Mouse (Mus musculus) hindbrain, postnatal 0 days (tissue): ENCODE measurements around the gene Dnajb12. TPM values are rescaled to one million over a fixed set of nuclear protein-coding genes. Genes with fewer than 3 reads are reported as not detected.
"Not testable (repeated sequence)": the region's sequence is repeated elsewhere in the genome, so short reads cannot be mapped to it uniquely, and the experiment has no call there.

ENCODE experiments used
- ATAC-seq: fragments of 200-750 bp; cut with Nextera tagmentation; 2 replicates; pipeline ENCODE4 v1.8.0; 2017; ENCODE audit warnings: mild to moderate bottlenecking, moderate TSS enrichment, moderate library complexity
- DNase-seq: peaks from one replicate; pipeline ENCODE4 v3.0.0-alpha.2; 2015; ENCODE audit warnings: low spot score
- H3K27ac ChIP-seq: fragments of 300-500 bp; sonication (generic); 2 replicates; pipeline ENCODE4 v1.5.1; 2014; ENCODE audit warnings: mild to moderate bottlenecking
- H3K27me3 ChIP-seq: fragments of 300-500 bp; sonication (generic); 2 replicates; pipeline ENCODE4 v1.6.1; 2014; ENCODE audit warnings: low read length, mixed read lengths; ENCODE audit not compliant: insufficient read depth
- H3K36me3 ChIP-seq: fragments of 300-500 bp; sonication (generic); 2 replicates; pipeline ENCODE4 v1.6.1; 2014; ENCODE audit warnings: low read length, mixed read lengths; ENCODE audit not compliant: insufficient read depth
- H3K4me1 ChIP-seq: fragments of 300-500 bp; sonication (generic); 2 replicates; pipeline ENCODE4 v1.6.1; 2014; ENCODE audit warnings: antibody characterized with exemption, low read length, mixed read lengths; ENCODE audit not compliant: insufficient read depth
- H3K4me2 ChIP-seq: fragments of 300-500 bp; sonication (generic); 2 replicates; pipeline ENCODE4 v1.6.1; 2014; ENCODE audit warnings: low read depth, mild to moderate bottlenecking, low read length, moderate library complexity, mixed read lengths
- H3K4me3 ChIP-seq: fragments of 300-500 bp; sonication (generic); 2 replicates; pipeline ENCODE4 v1.5.1; 2014; ENCODE audit warnings: low read length
- H3K9ac ChIP-seq: fragments of 300-500 bp; sonication (generic); replicated peaks from 2 replicates; pipeline ENCODE4 v1.6.1; 2014; ENCODE audit warnings: mild to moderate bottlenecking, low read length, moderate library complexity, mixed read lengths
- H3K9me3 ChIP-seq: fragments of 300-500 bp; sonication (generic); 2 replicates; pipeline ENCODE4 v1.6.1; 2016; ENCODE audit warnings: low read length, mixed read lengths
- CTCF ChIP-seq: IDR thresholded peaks from 2 replicates; pipeline ENCODE4 v1.5.1; 2016; ENCODE audit warnings: antibody characterized with exemption, control low read depth, low read depth
- WGBS: fragments of 180-500 bp; shearing (Covaris S2); extraction: QIAGEN DNeasy Blood & Tissue Kit; methylation state at CpG from one replicate; pipeline ENCODE4 v1.1.7; 2014; 5-methylcytosine and 5-hydroxymethylcytosine counted together
- polyA plus RNA-seq: library from polyadenylated mRNA; unstranded; fragments of >200 nt; fragmentation: Nextera tagmentation; extraction: Ambion mirVana; gene quantifications from 2 replicates; pipeline ENCODE4 v1.2.1, GENCODE M21; 2015
- total RNA-seq: library from RNA; depleted of rRNA; stranded (reverse); fragments of >200 nt; gene quantifications from 2 replicates; pipeline ENCODE4 v1.2.3, GENCODE M21; 2014

Dnajb12 gene
- total and polyA plus RNA-seq, 2 experiments from 2014 or later: 26.4 to 56.8 TPM

GRCm38 (mm10) chr10:59868266-59868665 is 11.1 kb upstream of the Dnajb12 start:
- Histone ChIP-seq H3K9ac (no peak overlapping the region), H3K9me3 (no peaks in the 10 kb centered on the region), H3K36me3 (no peaks in the 10 kb centered on the region), H3K27me3 (no peaks in the 10 kb centered on the region), H3K4me3 (no peak overlapping the region), H3K4me1 (peaks cover 8% of the 10 kb centered on the region; the same call in 1 of the 2 replicates), H3K4me2 (no peak overlapping the region), H3K27ac (no peak overlapping the region)
- 60% methylated on average over 11 of the region's 11 CpGs for WGBS
- no peak for DNase-seq
- ATAC-seq: no peak
- TF ChIP-seq CTCF: no peak

GRCm38 (mm10) chr10:59870038-59870437 is 9.3 kb upstream of the Dnajb12 start:
- DNase-seq: no peak

DNA sequence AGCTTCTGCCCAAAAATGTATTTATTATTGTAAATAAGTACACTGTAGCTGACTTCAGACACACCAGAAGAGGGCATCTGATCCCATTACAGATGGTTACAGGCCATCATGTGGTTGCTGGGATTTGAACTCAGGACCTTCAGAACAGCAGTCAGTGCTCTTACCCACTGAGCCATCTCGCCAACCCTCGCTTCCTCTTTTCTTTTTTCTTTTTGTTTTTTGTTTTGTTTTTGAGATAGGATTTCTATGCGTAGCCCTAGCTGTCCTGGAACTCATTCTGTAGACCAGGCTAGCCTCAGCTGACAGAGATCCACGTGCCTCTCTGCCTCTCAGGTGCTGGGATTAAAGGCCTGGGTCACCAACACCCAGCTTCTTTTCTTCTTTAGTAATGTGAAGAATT is 6.7 kb upstream of the Dnajb12 start:
- H3K9ac ChIP-seq, ATAC-seq, H3K4me1 ChIP-seq, DNase-seq, H3K36me3 ChIP-seq, H3K9me3 ChIP-seq, H3K27ac ChIP-seq, H3K4me3 ChIP-seq, H3K27me3 ChIP-seq, H3K4me2 ChIP-seq: not testable (repeated sequence)
- 91% methylated on average over 4 of the region's 4 CpGs for WGBS

More at GRCm38 (mm10) chr10:59870038-59870437, 9.3 kb upstream of the Dnajb12 start:
- Histone ChIP-seq H3K4me1 (peaks cover under 1% of the 10 kb centered on the region; the same call in 1 of the 2 replicates), H3K4me2 (no peak overlapping the region), H3K9ac (no peak overlapping the region), H3K27me3 (no peaks in the 10 kb centered on the region), H3K9me3 (no peaks in the 10 kb centered on the region), H3K4me3 (no peak overlapping the region), H3K36me3 (no peaks in the 10 kb centered on the region), H3K27ac (no peak overlapping the region)
- WGBS: 88% methylated on average over 6 of the region's 6 CpGs
- no peak for ATAC-seq
- TF ChIP-seq CTCF: no peak

- ATAC-seq (no peak), DNase-seq (no peak)
- H3K4me2 ChIP-seq: no peak overlapping the region
- no peaks in the 10 kb centered on the region for H3K4me1 ChIP-seq
- 91% methylated on average over 5 of the region's 5 CpGs for WGBS
- no peak overlapping the region for H3K27ac ChIP-seq
- no peaks in the 10 kb centered on the region for H3K9me3 ChIP-seq
- no peaks in the 10 kb centered on the region for H3K36me3 ChIP-seq
- H3K4me3 ChIP-seq: no peak overlapping the region
- no peaks in the 10 kb centered on the region for H3K27me3 ChIP-seq
- no peak overlapping the region for H3K9ac ChIP-seq
- no peak for TF ChIP-seq CTCF
Observed at GRCm38 (mm10) chr10:59873206-59873605, 6.2 kb upstream of the Dnajb12 start.

GRCm38 (mm10) chr10:59873613-59874012 is 5.7 kb upstream of the Dnajb12 start:
- no peak for TF ChIP-seq CTCF
- Histone ChIP-seq H3K4me3 (no peak overlapping the region), H3K27me3 (no peaks in the 10 kb centered on the region)

GRCm38 (mm10) chr10:59875396-59875795 is 4.0 kb upstream of the Dnajb12 start:
- Histone ChIP-seq H3K4me2 (no peak overlapping the region), H3K27ac (no peak overlapping the region), H3K36me3 (no peaks in the 10 kb centered on the region), H3K27me3 (no peaks in the 10 kb centered on the region), H3K4me1 (peaks cover 1% of the 10 kb centered on the region; the same call in 1 of the 2 replicates), H3K4me3 (no peak overlapping the region), H3K9ac (no peak overlapping the region), H3K9me3 (no peaks in the 10 kb centered on the region)
- no peak for TF ChIP-seq CTCF
- WGBS: 42% methylated on average over 1 of the region's 1 CpGs
- DNase-seq (no peak), ATAC-seq (no peak)

More at GRCm38 (mm10) chr10:59873613-59874012, 5.7 kb upstream of the Dnajb12 start:
- Histone ChIP-seq H3K9me3 (no peaks in the 10 kb centered on the region), H3K9ac (no peak overlapping the region), H3K36me3 (no peaks in the 10 kb centered on the region), H3K4me1 (no peaks in the 10 kb centered on the region), H3K27ac (no peak overlapping the region), H3K4me2 (no peak overlapping the region)
- DNase-seq: no peak
- WGBS: 83% methylated on average over 5 of the region's 5 CpGs
- ATAC-seq: no peak

GRCm38 (mm10) chr10:59876698-59877097 is 2.7 kb upstream of the Dnajb12 start:
- H3K4me1 ChIP-seq, H3K4me2 ChIP-seq, H3K9me3 ChIP-seq, H3K27ac ChIP-seq, DNase-seq, H3K9ac ChIP-seq, ATAC-seq, H3K27me3 ChIP-seq, H3K36me3 ChIP-seq, H3K4me3 ChIP-seq: not testable (repeated sequence)
- 91% methylated on average over 4 of the region's 4 CpGs for WGBS
